Mouse (Mus musculus): ENCODE results near the gene Rnft1. TPM values are rescaled to one million over a fixed set of nuclear protein-coding genes. Genes with fewer than 3 reads are reported as not detected.
A peak's percentile ranks its signal among the peaks of the same experiment; 100 is the strongest.

The Rnft1 gene
- polyA plus RNA-seq, 1 experiment = 4.4 TPM

DNA sequence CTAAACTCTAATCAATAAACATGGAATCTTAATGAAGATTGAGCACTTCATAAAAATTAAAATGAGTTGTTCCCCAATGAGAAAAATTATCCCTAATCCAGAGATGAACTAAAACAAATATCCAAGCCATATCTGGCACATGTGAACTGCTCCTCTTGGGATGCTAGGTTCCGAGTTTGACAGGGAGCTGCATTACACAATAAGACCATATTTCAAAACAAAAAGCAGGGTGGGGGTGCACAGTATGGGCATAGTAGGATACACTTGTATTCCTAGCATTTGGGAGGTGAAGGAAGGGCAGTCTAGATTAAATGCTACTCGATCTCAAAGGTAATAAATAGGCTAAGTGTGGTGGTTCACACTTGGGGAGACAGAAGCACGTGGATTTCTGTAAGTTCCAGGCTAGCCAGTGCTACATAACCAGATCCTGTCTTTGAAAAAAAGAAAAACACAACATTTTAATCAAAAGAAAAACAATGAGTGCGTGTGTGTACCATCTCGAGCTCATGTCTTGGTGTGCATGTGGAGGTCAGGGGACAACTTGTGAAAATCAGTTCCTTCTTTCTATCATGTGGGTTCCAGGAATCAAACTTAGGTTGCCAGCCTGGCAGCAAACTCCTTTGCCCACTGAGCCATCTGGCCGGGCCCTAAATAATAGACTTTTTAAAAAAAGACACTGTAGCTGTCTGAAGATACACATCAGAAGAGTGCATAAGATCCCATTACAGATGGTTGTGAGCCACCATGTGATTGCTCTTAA, 55.4 kb downstream of the Rnft1 start:
- no peak overlapping the region for H3K4me3 ChIP-seq (replicated peaks; ENCODE audit: extremely low read depth, low read depth, low read length)
- no peak for TF ChIP-seq CTCF (IDR thresholded peaks at IDR 0.05; ENCODE audit: insufficient read depth, low read length)
- TF ChIP-seq POLR2A (IDR thresholded peaks at IDR 0.05; ENCODE audit: borderline replicate concordance, extremely low read depth, low read depth, low read length) = no peak
- WGBS = 67% methylated on average over 6 of the region's 6 CpGs
- no peaks in the 10 kb centered on the region; the same call in none of the 2 replicates for H3K4me1 ChIP-seq (ENCODE audit: control insufficient read depth, insufficient read depth, low read length)
- DNase-seq = no peak

DNA sequence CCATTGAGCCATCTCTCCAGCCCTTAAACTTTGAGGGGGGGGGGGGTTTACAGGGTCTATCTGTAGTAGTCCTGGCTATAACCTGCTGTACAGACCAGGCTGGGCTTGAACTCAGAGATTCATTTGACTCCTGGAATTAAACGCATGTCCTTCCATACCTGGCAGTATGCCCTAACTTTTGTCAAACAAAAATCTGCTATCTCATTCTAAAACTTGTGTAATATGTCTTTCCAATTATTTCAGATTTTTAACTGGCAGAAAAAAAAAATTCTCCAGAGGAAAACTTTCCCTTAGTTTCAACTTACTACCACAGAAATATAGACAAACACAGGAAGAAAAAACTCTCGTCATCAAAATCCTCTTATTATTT, 56.0 kb downstream of the Rnft1 start:
- Histone ChIP-seq H3K4me3 (replicated peaks; ENCODE audit: extremely low read depth, low read depth, low read length) (no peak overlapping the region), H3K4me1 (ENCODE audit: control insufficient read depth, insufficient read depth, low read length) (peaks cover under 1% of the 10 kb centered on the region)
- 51% methylated on average over 2 of the region's 2 CpGs for WGBS
- no peak for DNase-seq
- TF ChIP-seq CTCF (IDR thresholded peaks at IDR 0.05; ENCODE audit: insufficient read depth, low read length) (no peak), POLR2A (IDR thresholded peaks at IDR 0.05; ENCODE audit: borderline replicate concordance, extremely low read depth, low read depth, low read length) (no peak)

DNA sequence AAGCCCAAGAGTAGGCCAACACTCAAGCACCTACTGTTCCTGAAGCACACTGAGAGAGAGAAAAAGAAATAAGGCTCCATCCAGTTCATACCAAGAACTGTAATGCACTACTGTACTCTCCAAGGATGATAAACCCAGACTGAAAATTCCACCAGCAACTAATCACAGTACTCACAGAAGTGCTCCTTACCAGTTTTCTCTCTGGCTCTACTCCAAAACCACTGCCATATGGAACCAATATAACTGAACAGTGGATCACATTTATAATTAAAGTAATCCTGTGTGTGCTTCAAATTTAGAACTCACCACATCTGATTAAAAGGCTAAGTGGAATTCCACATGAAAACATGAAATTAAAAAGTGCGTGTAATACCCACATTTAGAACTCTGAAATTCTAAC, 58.4 kb downstream of the Rnft1 start:
- TF ChIP-seq POLR2A (IDR thresholded peaks at IDR 0.05; ENCODE audit: borderline replicate concordance, extremely low read depth, low read depth, low read length) (no peak), CTCF (IDR thresholded peaks at IDR 0.05; ENCODE audit: insufficient read depth, low read length) (no peak)
- no peak for DNase-seq
- WGBS = 70% methylated on average over 1 of the region's 1 CpGs
- Histone ChIP-seq H3K4me1 (ENCODE audit: control insufficient read depth, insufficient read depth, low read length) (peaks cover 4% of the 10 kb centered on the region), H3K4me3 (replicated peaks; ENCODE audit: extremely low read depth, low read depth, low read length) (no peak overlapping the region)

DNA sequence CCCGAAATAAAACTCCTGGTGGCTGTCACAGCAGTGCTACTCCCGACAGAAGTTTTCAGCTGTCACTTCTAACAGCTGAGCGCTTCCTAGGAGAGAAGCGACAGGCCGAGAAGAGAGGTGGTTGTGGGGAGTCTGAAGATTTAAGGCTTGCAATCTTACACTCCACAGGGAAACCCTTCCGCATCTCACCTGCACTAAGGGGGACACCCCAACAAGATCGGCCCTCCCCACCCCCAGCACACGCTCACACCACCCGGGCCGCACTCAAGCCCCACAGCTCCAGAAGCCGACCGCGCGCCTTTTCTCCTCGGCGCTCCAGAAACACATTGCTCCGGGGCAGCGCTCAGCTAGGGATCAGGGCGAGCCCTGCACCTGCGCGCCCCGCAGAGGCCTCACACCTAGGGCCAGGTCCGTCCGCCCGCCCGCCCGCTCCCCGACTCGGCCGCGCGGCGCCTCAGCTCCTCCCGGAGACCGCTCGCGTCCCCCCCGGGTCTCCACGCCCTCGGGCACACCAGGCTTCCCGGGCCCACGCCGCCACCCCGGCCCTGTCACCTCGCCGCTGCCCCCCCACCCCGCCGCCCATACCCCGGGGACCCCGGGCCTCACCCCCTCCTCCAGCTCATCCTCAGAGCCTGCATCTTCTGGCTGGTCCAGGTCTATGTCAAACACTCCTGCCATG, 59.6 kb downstream of the Rnft1 start:
- under 1% methylated on average over 50 of the region's 50 CpGs for WGBS
- Histone ChIP-seq H3K4me1 (ENCODE audit: control insufficient read depth, insufficient read depth, low read length) (peaks cover 4% of the 10 kb centered on the region), H3K4me3 (replicated peaks; ENCODE audit: extremely low read depth, low read depth, low read length) (peak overlapping the region; percentile 97)
- TF ChIP-seq CTCF (IDR thresholded peaks at IDR 0.05; ENCODE audit: insufficient read depth, low read length) (no peak), POLR2A (IDR thresholded peaks at IDR 0.05; ENCODE audit: borderline replicate concordance, extremely low read depth, low read depth, low read length) (no peak)
- DNase-seq = no peak

DNA sequence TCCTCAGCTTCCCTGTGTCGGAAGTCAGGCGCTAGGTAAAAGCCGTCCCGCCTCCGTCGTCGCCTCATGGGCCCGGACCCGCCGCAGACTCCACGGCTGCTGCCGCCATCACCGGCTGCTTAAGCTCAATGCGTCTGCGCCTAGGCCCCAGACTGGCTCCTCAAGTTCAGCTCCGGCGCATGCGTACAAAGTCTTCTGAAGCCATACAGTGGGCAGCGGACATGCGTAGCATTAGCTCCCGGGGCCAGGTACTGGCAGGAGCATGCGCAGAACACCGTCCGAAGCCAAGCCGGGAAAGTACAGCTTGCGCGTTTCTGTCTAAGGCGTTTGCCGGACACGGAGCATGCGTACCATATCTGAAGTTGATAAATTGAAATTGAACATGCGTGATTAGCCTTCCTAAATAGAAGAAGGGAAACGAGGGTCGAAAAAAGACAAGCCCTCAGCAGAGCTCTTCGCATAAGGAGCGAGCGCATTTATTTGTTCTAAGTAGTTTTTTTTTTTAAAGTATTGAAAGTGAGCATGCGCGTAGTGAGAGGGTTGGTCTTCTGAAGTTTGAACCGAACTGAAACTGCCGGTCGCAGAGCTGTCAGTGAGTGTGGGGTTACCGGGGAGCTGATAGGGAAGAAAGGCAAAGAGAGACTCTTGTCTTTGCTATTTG, 60.3 kb downstream of the Rnft1 start, which contains the start of the genes Rps6kb1 and Tubd1:
TSS of gene Rps6kb1 (minus strand) at position 167 of the 661 bp plus-strand sequence.
TSS of gene Tubd1 (plus strand) at position 353 of the 661 bp plus-strand sequence.
- Histone ChIP-seq H3K4me1 (ENCODE audit: control insufficient read depth, insufficient read depth, low read length) (peaks cover 4% of the 10 kb centered on the region), H3K4me3 (replicated peaks; ENCODE audit: extremely low read depth, low read depth, low read length) (peak within 1 kb of the TSS; percentile 97)
- TF ChIP-seq CTCF (IDR thresholded peaks at IDR 0.05; ENCODE audit: insufficient read depth, low read length) = no peak
- peak; percentile 95 for TF ChIP-seq POLR2A (IDR thresholded peaks at IDR 0.05; ENCODE audit: borderline replicate concordance, extremely low read depth, low read depth, low read length)
- under 1% methylated on average over 43 of the region's 43 CpGs for WGBS
- DNase-seq = peak; percentile 96

DNA sequence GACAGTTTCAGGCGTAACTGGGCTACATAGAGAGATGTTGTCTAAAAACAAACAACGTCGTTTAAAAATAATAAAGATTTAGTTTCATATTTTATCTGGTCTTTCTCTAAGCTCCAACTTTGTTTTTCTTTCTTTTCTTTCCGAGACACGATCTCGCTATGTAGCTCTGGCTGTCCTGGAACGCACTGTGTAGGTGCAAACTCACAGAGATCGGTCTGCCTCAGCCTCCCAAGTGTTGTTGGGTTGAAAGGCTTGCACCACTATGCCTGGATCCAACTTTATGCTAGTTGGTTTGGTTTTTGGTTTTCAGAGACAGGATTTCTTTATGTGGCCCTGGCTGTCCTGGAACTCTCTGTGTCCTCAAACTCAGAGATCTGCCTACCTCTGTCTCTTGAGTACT, 61.1 kb downstream of the Rnft1 start:
- no peak for DNase-seq
- WGBS = 67% methylated on average over 8 of the region's 8 CpGs
- peak overlapping the region; percentile 55 for H3K4me3 ChIP-seq (replicated peaks; ENCODE audit: extremely low read depth, low read depth, low read length)

DNA sequence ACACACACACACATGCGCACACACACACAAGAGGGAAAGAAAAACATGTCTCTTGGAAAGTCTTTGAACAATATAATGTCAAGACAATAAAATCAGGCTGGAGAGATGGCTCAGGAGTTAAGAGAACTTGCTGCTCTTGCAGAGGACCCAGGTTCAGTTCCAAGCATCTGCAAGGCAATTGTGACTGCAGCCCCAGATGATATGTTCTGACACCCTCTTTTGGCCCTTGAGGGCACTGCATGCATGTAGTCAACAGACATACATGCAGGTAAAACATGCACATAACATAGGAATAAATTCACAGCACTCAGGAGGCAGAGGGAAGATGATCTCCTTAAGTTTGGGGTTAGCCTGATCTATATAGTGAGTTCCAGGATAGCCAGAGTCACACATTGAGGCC, 63.0 kb downstream of the Rnft1 start:
- no peak for DNase-seq
- WGBS = 100% methylated on average over 1 of the region's 1 CpGs
- H3K4me1 ChIP-seq (ENCODE audit: control insufficient read depth, insufficient read depth, low read length) = peaks cover 4% of the 10 kb centered on the region
- TF ChIP-seq CTCF (IDR thresholded peaks at IDR 0.05; ENCODE audit: insufficient read depth, low read length) (no peak), POLR2A (IDR thresholded peaks at IDR 0.05; ENCODE audit: borderline replicate concordance, extremely low read depth, low read depth, low read length) (no peak)
- no peak overlapping the region for H3K4me3 ChIP-seq (replicated peaks; ENCODE audit: extremely low read depth, low read depth, low read length)

More for the DNA sequence above, 61.1 kb downstream of the Rnft1 start:
- TF ChIP-seq POLR2A (IDR thresholded peaks at IDR 0.05; ENCODE audit: borderline replicate concordance, extremely low read depth, low read depth, low read length) (no peak), CTCF (IDR thresholded peaks at IDR 0.05; ENCODE audit: insufficient read depth, low read length) (no peak)
- peaks cover 4% of the 10 kb centered on the region for H3K4me1 ChIP-seq (ENCODE audit: control insufficient read depth, insufficient read depth, low read length)

Other genes with a start within 250 kb of the Rnft1 start
- gene Ints2, start 227.1 kb upstream of the Rnft1 start, polyA plus RNA-seq (2012; rRNA removed) = 4.6 and 5.3 TPM in 2 replicates
- gene Med13, start 127.1 kb upstream of the Rnft1 start, polyA plus RNA-seq (2012; rRNA removed) = 15.3 and 22.8 TPM in 2 replicates
- gene Rps6kb1, start 60.1 kb downstream of the Rnft1 start, polyA plus RNA-seq (2012; rRNA removed) = 5.3 and 7.4 TPM in 2 replicates
- gene Tubd1, start 60.3 kb downstream of the Rnft1 start, polyA plus RNA-seq (2012; rRNA removed) = 2.6 and 4.0 TPM in 2 replicates
- 41.0 and 65.3 TPM in 2 replicates for gene Vmp1, start 199.2 kb downstream of the Rnft1 start, polyA plus RNA-seq (2012; rRNA removed)
- 2.2 and 3.8 TPM in 2 replicates for gene Ptrh2, start 199.3 kb downstream of the Rnft1 start, polyA plus RNA-seq (2012; rRNA removed)